Mouse (Mus musculus) kidney, adult 8-10 months (tissue): Measurements from ENCODE around the gene F2rl3.

Source experiments
- DNase-seq, 2 experiments: peaks; one replicate each; pipeline ENCODE4 v3.0.0; 2022

Gene F2rl3

DNA sequence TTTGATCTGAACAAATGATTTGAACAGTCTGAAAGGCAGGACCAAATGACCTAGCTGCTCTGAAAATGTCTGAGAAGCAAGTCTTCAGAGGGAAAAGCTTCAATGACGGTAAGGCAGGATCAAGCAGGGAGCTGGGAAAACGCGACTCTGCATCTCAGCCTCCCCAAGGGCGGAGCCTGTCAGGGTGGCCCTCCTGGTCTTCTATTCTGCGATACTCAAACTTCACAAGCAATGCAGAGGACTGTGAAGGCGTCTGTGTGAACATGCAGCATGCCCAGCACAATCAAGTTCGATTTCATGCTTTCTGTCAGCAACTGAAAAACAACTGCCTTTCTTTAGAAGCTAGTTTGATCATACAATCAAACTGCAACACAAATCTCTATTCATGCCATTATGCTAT lies 5.1 kb downstream of the F2rl3 start:
- no peak for DNase-seq

DNA sequence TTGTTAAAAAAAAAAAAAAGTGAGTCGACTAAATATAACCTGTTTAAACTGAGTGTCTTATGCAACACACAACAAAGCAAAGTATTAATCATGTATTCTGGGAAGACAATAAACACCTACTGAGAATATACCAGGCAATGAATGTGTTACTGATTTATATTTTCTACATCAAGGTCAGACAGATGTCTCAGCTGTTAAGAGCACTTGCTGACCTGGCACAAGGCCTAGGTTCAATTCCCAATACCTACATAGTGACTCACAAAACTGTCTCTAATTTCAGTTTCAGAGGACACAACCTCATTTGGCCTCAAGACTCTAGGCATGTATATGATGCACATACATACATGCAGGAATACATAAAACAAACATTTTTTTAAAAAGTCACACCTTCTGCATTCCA lies 16.1 kb downstream of the F2rl3 start:
- DNase-seq, result no peak

GRCm38 (mm10) chr8:72780644-72781043 lies 19.0 kb downstream of the F2rl3 start:
- DNase-seq, result no peak

DNA sequence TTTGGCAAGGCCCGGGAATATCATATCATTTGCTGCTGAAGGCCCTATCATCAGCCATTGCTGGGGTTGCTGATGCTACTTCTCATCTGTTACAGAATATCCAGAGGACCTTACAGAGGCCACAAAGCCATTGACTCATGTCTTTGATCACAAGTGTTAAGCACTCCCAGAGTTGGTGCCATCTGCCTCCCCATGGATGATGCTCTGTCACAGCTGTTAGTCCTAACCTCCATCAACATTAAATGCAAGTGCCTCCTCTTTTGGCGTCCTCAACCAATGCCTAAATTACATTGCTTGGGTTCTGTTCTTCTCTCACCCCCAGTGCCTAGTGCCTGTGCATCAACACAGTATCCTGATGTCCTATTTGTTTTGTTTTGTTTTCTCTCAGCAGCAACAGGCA lies 39.9 kb downstream of the F2rl3 start:
- no peak for DNase-seq

DNA sequence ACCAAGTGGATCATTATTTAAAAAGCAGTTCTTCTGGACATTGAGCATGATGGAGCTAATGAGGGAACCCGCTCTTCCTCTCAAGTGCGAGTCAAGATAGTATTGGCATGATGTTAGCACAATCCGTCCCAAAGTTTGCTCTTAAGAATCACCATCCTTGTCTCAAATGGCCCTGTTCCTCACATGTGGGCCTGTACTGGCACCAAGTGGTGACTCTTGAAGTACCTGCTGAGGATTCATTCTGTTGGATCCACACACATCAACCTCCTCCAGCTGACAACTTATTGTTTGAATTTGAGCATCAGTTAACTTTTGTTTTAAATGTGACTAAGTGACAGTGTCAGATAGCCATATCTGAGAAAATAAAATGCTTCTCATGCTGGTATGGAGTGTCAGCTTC lies 51.0 kb downstream of the F2rl3 start:
- DNase-seq, result peak in 1 of 2 experiments; percentile 19
